Mouse (Mus musculus) cerebellum, postnatal 36 days (tissue): ENCODE results near the gene Ddx49.
A peak's percentile ranks its signal among the peaks of the same experiment; 100 is the strongest.

Experiments used
- DNase-seq, 2 experiments: peaks; one replicate each; pipeline ENCODE4 v3.0.0; 2021 to 2022; ENCODE audit warnings: mixed read lengths in 2 of 2

Gene Ddx49

DNA sequence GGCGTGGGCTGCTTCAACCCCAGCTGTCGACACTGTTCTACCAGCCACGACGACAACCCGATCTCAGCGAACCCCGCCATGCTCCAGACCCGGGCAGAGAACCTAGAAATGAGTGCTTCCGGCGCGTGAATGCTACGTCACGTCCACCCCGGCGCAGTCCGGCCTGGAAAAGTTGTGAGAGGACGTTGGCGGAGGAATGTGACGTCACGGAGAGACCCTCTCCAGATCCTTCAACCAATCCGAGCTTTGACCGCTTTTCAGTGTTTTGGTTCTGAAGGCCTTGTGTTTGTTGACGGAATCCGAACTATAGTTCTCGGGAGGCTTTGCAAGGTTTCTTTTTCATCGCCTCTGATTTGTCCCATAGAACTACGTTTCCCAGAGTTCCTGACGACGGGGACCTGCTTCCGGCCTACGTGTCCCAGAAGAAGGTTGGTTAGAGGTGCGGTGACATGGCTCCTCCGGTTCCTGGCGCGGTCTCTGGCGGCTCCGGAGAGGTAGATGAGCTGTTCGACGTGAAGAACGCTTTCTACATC is at the start of gene Ddx49, which contains the start of gene Cope:
Ddx49 (minus strand) TSS at position 132 of the 533 bp plus-strand sequence.
Cope (plus strand) TSS at position 161 of the 533 bp plus-strand sequence.
- DNase-seq: peak; percentile 95 to 98

DNA sequence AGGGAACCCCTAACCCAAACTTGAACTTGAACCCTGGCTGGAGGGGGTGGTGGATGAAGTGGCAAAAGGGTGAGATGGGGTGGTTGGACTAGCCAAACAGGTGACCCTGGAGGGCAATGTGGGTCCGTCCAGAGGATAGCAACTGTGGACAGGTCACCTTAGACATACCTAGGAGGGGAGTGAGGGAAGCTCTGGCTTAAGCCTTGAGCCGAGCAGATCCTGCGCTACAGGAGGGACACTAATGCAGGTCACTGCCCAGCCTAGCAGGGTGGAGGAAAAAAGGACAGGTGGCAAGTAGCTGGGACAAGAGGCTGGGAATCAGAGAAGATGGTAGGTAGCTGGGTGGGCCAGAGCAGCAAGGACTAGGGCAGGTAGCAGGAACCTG is 49.7 kb upstream of the Ddx49 start:
- DNase-seq: no peak

DNA sequence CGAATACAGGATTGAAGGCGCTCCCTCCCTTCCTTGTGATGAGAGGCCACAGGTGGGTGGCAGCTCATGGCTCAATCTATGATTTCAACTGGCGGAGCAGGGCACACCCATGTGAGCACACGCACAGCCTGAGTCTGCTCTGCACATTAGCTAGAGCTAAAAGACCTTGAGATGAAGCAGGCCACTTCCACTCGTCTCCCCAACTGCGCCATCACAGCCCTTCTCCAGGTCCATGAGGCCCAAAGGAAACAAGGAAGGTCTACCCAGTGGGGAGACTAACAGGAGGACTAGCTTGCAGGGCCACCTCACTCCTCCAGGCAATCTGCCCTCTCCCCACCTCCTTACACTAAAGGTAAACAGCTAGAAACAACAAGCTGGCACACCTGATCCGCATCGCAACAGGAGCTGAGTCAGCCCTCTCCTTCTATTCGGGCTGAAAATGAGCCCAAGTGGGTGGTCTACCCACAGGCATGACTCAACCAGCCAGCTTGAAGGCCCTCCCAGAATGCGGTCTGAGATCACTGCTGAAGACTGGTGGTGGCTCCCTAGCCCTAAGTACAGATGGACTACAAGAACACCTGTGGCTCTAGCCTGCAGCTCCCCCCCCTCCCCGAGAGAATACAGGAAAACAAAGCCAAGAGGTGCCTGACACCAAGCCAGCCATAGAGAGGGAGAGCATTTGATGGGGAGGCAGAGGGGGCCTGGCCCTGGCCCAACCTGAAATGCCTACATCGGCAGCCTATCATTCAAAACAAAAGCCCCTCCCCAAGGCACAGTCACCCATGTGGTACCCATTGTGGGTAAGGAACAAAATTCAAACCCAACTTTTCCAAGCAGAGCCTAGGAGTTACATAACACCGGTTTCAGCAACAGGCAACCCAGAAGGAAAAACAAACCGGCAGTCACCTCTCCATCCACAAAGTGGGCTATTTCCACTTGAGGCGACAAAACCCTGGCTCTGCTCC is 49.0 kb upstream of the Ddx49 start:
- DNase-seq: peak; percentile 53 to 57

- no peak for DNase-seq
Observed at GRCm38 (mm10) chr8:70347860-70348420, 45.7 kb upstream of the Ddx49 start.

GRCm38 (mm10) chr8:70347443-70347842 is 45.2 kb upstream of the Ddx49 start:
- no peak for DNase-seq

- DNase-seq: no peak
Observed at GRCm38 (mm10) chr8:70344279-70344678, 42.0 kb upstream of the Ddx49 start.

- peak; percentile 67 to 74 for DNase-seq
Observed at GRCm38 (mm10) chr8:70343696-70344095, 41.4 kb upstream of the Ddx49 start.

- DNase-seq: no peak
Observed at GRCm38 (mm10) chr8:70343076-70343475, 40.8 kb upstream of the Ddx49 start.

DNA sequence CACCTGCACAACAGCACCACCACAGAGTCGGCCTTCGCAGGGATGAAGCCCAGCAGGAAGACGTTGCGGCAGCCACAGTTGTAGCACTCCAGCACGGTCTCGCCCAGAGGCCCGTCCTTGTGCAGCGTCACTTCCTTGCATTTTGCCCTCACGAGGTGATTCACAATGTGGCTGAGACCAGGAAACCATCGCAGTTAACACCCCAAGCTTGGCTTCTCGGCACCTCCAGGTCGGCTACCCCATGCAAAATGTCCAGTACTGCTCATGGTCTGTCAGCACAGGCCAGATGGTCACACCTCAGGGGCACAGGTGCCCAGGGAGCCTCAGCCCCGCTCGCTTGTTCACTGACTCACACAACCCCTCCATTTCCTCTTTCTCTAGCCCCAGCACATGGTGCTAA is 39.7 kb upstream of the Ddx49 start:
- DNase-seq: peak; percentile 64 to 70

GRCm38 (mm10) chr8:70340659-70341058 is 38.4 kb upstream of the Ddx49 start:
- peak in 1 of 2 experiments; percentile 52 for DNase-seq

DNA sequence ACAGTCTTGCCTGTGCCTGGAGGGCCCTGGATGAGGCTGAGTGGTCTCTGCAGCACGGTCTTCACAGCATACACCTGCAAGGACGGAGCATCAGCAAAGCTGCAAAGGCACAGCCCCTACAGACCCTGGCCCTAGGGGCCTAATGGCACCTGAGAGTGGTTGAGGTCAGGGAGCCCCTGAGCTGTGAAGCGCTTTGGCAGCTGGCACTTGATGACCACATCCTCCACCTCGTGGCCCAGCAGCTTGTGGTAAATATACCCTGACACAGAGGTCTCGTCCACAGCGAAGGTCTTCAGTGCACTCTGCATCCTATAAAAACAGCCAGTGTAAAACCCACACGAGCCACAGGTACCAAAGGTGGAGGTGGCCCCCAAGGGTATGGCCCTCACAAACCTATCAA is 36.6 kb upstream of the Ddx49 start:
- DNase-seq: no peak

DNA sequence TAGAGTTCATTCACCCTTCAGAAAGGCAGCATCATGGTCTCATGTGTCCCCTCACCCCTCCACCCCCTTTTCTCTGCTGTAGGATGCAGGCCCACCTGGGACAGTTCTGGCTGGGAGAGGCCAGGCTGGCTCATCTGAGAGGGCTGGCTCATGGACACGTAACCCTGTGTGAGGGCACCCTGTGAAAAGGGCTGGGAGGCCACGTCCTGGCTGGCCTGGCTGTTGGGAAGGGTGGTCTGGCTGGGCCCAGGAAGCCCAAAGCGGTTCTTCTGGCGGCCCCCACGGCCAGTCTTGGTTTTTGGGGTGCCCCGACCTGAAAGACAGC is 30.6 kb upstream of the Ddx49 start:
- no peak for DNase-seq

GRCm38 (mm10) chr8:70332070-70332877 is 30.0 kb upstream of the Ddx49 start:
- peak; percentile 82 to 89 for DNase-seq

GRCm38 (mm10) chr8:70331526-70331925 is 29.2 kb upstream of the Ddx49 start:
- peak in 1 of 2 experiments; percentile 36 for DNase-seq

DNA sequence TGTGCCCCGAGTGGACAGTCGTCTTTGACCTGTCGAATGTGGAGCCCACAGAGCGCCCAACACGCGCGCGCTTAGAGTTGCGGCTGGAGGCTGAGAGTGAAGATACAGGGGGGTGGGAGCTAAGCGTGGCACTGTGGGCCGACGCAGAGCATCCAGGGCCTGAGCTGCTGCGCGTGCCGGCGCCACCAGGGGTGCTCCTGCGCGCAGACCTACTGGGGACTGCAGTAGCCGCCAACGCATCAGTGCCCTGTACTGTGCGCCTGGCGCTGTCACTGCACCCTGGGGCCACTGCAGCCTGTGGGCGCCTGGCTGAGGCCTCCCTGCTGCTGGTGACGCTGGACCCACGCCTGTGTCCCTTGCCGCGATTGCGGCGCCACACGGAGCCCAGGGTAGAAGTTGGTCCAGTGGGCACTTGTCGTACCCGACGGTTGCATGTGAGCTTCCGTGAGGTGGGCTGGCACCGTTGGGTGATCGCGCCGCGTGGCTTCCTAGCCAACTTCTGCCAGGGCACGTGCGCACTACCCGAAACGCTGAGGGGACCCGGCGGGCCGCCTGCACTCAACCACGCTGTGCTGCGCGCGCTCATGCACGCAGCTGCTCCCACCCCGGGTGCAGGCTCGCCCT is 28.6 kb upstream of the Ddx49 start:
- DNase-seq: peak; percentile 46 to 55

DNA sequence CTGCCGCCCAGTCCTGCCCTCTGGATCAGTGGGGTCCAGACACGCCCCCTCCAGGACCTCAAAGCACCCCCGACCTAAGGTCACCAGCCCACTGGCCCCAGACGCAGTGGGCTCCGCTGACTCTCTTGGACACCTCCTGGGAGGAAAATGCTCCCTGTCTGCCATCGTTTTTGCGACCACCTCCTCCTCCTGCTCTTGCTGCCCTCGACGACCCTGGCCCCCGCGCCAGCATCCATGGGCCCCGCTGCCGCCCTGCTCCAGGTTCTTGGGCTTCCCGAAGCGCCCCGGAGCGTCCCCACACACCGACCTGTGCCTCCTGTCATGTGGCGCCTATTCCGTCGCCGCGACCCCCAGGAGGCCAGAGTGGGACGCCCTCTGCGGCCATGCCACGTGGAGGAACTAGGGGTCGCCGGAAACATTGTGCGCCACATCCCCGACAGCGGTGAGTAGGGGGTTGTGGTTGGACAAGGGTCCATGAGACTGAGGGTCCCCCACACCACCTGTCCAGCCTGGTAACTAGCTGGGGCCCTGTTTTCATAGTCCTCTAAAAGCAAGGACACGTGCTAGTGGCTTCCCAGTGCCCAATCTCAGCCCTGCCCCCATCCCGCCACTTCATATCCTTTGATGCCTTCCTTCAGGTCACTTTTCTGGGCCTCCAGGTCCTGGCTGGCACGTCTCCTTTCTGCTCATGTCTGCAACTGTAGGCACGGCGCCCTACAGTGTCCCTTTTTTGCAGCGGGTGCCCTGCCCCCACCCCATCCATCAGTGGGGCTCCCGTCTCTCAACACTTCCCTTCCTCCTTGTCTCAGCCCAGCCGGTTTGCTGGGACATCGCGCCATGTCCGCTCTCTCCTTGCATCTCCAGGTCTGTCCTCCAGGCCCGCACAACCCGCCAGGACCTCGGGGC is 27.8 kb upstream of the Ddx49 start:
- DNase-seq: peak in 1 of 2 experiments; percentile 38

DNA sequence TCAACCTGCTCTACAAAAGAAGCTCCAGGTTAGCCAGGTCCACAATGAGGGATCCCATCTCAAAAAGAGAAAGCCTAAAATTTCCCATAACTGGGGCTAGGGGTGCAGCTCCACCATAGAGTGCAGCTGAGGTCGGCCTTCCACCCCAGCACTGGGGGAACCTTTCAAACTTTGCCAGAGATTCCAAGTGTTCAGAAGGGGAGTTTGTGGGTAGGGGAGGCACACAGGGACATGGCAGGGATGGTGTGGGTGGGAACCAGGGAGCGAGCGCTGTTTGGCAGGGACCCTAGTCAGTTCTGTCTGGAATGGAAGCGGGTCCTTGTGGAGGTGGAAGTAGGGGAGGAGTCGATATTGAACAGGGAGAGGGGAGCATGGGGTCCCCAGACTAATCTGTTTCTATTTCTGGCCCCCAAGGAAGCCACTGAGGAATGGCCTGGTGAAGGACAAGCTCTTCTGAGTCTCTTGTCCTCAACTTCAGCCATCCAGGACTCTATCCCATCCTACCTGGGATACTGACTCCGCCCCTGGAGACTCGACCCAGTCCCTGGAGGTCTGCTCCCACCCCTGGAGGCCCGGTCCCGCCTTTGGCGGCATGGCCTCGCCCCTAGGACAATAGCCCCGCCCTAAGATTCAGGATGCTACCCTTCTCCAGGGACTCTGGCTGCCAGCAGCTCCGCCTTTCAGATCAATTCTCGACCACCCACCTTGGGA is 27.0 kb upstream of the Ddx49 start, which contains the start of gene Gdf1:
Gdf1 (plus strand) TSS at position 694 of the 711 bp plus-strand sequence.
- DNase-seq: no peak

DNA sequence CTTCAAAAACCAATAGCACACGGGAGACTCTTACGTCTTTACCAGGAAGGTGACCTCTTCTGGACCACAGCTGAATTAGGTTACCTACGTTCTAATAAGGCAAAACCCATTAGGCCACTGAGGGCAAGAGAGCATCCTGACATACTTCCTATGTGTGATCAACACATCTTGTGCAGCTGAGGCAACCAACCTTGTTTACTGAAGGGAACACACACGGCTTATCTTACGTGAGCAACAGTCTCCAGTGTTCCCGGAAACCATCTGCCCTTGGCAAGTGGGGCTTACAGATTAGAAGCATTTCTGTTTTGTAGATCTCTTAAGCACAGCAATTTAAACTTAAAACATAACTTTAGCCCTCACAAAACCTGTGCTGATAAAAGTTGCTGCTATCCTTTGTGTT is 25.2 kb upstream of the Ddx49 start:
- no peak for DNase-seq

DNA sequence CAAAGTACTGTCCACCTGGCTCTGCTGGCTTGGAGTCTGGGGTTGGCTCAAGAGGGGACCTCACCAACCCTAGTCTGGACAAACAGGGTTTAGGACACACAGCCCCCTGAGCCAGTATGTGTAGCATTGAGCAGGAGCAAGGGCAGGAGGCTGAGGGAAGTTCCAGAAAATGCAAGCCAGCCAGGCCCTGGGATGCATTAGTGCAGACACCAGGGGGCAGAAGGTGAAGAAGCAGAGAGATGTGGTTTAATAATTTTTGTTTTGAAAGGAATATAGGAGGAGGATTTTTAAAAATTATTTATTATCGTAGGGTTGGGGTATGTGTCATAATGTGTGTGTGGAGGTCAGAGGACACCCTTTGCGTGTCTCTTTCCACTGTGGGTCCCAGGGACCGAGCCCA is 21.4 kb upstream of the Ddx49 start:
- DNase-seq: no peak

DNA sequence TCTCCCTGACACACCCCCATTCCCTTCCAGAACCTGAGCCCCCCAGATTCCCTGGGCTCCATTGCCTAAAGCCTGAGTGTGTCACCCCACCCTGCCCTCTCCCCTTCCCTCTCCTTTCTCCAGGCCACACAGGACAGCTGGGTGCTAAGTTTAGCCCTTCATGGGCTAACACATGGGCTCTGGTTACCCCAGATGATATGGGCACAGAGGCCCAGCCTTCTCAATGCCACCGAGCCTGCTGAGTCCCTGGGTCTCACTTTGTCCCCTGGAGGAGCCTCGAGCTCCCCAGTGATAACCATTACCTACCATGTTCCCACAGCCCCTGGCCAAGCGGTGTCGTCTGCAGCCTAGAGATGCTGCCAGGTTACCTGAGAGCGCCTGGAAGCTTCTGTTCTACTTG is 15.6 kb upstream of the Ddx49 start:
- no peak for DNase-seq
